Mouse (Mus musculus) E14TG2a.4 (cell line): ENCODE data around the gene Gm49354.

Experiments used
- CTCF ChIP-seq: conservative IDR thresholded peaks from 2 replicates; pipeline ENCODE4 v1.5.1; 2014; ENCODE audit warnings: low read length
- NANOG ChIP-seq: IDR thresholded peaks from 2 replicates; pipeline ENCODE4 v1.6.1; 2014; ENCODE audit warnings: borderline replicate concordance, low read length, mixed read lengths

GRCm38 (mm10) chr13:59770164-59770562, 11.9 kb downstream of the Gm49354 start:
- TF ChIP-seq CTCF (peak; percentile 24), NANOG (no peak)
